Mouse (Mus musculus): ENCODE measurements around the gene Snrpc.

- TF ChIP-seq CTCF (IDR thresholded peaks at IDR 0.05; ENCODE audit: borderline replicate concordance, insufficient read depth, low read depth, low read length) (no peak), POLR2A (IDR thresholded peaks at IDR 0.05; ENCODE audit: borderline replicate concordance, insufficient read depth, low read length) (no peak)
Observed at GRCm38 (mm10) chr17:27825984-27826905, 11.7 kb upstream of the Snrpc start.
